Mouse (Mus musculus) olfactory bulb, adult 2 months (tissue): ENCODE data around the gene Mgat2.

Source experiments
- CTCF ChIP-seq: fragments of 200-500 bp; IDR thresholded peaks from 2 replicates; pipeline ENCODE4 v1.5.1; 2012; ENCODE audit warnings: low read depth, mild to moderate bottlenecking, low read length, moderate library complexity; ENCODE audit not compliant: insufficient read depth
- POLR2A ChIP-seq: fragments of 200-500 bp; IDR thresholded peaks from 2 replicates; pipeline ENCODE4 v1.6.1; 2012; ENCODE audit warnings: mild to moderate bottlenecking, low read depth, low read length, moderate library complexity; ENCODE audit not compliant: insufficient read depth

DNA sequence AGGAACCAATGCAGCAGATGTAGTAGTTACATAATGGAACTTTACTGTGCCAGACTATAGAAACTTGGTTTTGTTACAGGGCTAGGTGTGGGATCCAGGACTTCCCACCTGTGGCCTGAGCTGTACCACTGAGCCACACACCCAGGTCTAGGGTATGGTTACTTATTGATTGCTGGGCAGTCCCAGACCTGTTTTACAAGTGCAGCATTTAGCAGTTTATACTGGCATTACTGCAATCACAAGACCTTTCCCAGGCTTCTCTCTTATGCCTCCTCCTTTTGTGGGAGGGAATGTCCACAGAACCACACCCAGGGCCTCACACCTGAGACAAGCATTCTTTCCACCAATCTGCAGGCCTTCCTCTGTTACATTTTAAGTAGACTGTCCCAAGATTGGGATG lies 15.0 kb downstream of the Mgat2 start:
- TF ChIP-seq CTCF = no peak
- TF ChIP-seq POLR2A = no peak
